Mouse (Mus musculus) midbrain, embryonic 16.5 days (tissue): ENCODE measurements around the gene Qtrt1. TPM values are rescaled to one million over a fixed set of nuclear protein-coding genes. Genes with fewer than 3 reads are reported as not detected.

ENCODE experiments used
- ATAC-seq: fragments of 200-750 bp; cut with Nextera tagmentation; 2 replicates; pipeline ENCODE4 v1.8.0; 2017; ENCODE audit warnings: moderate TSS enrichment
- H3K27ac ChIP-seq: fragments of 300-500 bp; sonication (generic); 2 replicates; pipeline ENCODE4 v1.5.1; 2014; ENCODE audit warnings: mild to moderate bottlenecking, low read length, mixed read lengths
- H3K27me3 ChIP-seq: fragments of 300-500 bp; sonication (generic); 2 replicates; pipeline ENCODE4 v1.6.1; 2014; ENCODE audit warnings: low read depth, low read length, mixed read lengths; ENCODE audit not compliant: control insufficient read depth, insufficient read depth
- H3K36me3 ChIP-seq: fragments of 300-500 bp; sonication (generic); 2 replicates; pipeline ENCODE4 v1.6.1; 2014; ENCODE audit warnings: mild to moderate bottlenecking, low read length, moderate library complexity, mixed read lengths; ENCODE audit not compliant: control insufficient read depth, insufficient read depth
- H3K4me1 ChIP-seq: fragments of 300-500 bp; sonication (generic); 2 replicates; pipeline ENCODE4 v1.6.1; 2014; ENCODE audit warnings: mild to moderate bottlenecking, low read length, mixed read lengths; ENCODE audit not compliant: control insufficient read depth, insufficient read depth
- H3K4me2 ChIP-seq: fragments of 300-500 bp; sonication (generic); 2 replicates; pipeline ENCODE4 v1.6.1; 2014; ENCODE audit warnings: mild to moderate bottlenecking, low read length, mixed read lengths
- H3K4me3 ChIP-seq: fragments of 300-500 bp; sonication (generic); 2 replicates; pipeline ENCODE4 v1.5.1; 2014; ENCODE audit warnings: low read depth, mild to moderate bottlenecking, low read length, moderate library complexity, mixed read lengths
- H3K9ac ChIP-seq: fragments of 300-500 bp; sonication (generic); 2 replicates; pipeline ENCODE4 v1.6.1; 2014; ENCODE audit warnings: low read depth, low read length, mixed read lengths
- H3K9me3 ChIP-seq: fragments of 300-500 bp; sonication (generic); replicated peaks from 2 replicates; pipeline ENCODE4 v1.6.1; 2014; ENCODE audit warnings: mild to moderate bottlenecking, low read length, mixed read lengths; ENCODE audit not compliant: control insufficient read depth, poor library complexity, severe bottlenecking
- WGBS: fragments of 180-500 bp; shearing (Covaris S2); extraction: QIAGEN DNeasy Blood & Tissue Kit; methylation state at CpG from one replicate; pipeline ENCODE4 v1.1.7; 2014; 5-methylcytosine and 5-hydroxymethylcytosine counted together
- polyA plus RNA-seq: library from polyadenylated mRNA; unstranded; fragments of >200 nt; fragmentation: Nextera tagmentation; extraction: Ambion mirVana; gene quantifications from 2 replicates; pipeline ENCODE4 v1.2.1, GENCODE M21; 2015

The Qtrt1 gene
- polyA plus RNA-seq, 1 experiment from 2014 or later = 54.0 TPM

DNA sequence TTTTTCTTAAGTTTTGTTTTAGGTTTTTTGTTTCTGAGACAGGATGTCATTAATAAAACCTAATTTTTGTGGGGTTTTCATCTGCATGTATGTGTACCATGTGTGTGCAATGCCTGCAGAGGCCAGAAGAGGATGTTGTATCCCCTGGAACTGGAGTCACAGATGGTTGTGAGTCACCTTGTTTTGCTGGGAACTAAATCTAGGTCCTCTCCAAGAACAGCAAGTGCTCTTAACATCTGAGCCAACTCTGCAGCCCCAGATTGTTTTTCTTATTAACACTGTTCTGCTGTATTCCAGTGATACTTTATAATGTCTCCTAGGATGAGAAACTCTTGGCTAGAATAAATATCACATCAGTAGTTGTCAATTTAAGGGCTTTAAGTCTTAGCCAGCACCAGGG, 30.8 kb upstream of the Qtrt1 start:
- no peaks in the 10 kb centered on the region for H3K36me3 ChIP-seq
- H3K4me1 ChIP-seq = peaks cover 19% of the 10 kb centered on the region
- H3K9ac ChIP-seq = no peak overlapping the region
- no peak overlapping the region for H3K4me3 ChIP-seq
- ATAC-seq = no peak
- H3K9me3 ChIP-seq = no peaks in the 10 kb centered on the region
- H3K4me2 ChIP-seq = no peak overlapping the region
- H3K27me3 ChIP-seq = no peaks in the 10 kb centered on the region
- no peak overlapping the region for H3K27ac ChIP-seq

DNA sequence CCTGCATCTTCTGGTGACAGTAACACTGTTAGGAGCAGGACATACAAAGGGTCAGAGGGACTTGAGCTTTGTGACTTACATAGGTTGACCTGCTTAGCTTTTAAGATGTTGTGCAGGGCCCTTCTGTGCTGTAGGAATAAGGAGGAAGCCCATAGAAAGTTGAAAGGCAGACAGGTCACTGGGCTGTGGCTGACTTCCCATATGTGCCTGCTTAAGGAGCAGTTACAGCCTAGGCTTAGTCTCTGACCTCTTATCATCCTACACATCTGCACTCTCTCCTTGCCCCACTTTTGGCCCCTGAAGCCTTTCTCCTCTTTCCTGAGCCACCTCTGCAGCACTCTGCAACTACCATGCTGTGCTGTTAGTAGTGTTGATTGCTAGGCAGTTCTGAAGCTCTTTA, 27.7 kb upstream of the Qtrt1 start:
- H3K27ac ChIP-seq = no peak overlapping the region
- peaks cover 9% of the 10 kb centered on the region for H3K4me1 ChIP-seq
- no peaks in the 10 kb centered on the region for H3K27me3 ChIP-seq
- 0 out of 2 replicates have a peak, but pooled peaks cover under 1% of the 10 kb centered on the region for H3K36me3 ChIP-seq
- H3K4me2 ChIP-seq = no peak overlapping the region
- no peaks in the 10 kb centered on the region for H3K9me3 ChIP-seq
- ATAC-seq = no peak
- H3K4me3 ChIP-seq = no peak overlapping the region
- no peak overlapping the region for H3K9ac ChIP-seq

DNA sequence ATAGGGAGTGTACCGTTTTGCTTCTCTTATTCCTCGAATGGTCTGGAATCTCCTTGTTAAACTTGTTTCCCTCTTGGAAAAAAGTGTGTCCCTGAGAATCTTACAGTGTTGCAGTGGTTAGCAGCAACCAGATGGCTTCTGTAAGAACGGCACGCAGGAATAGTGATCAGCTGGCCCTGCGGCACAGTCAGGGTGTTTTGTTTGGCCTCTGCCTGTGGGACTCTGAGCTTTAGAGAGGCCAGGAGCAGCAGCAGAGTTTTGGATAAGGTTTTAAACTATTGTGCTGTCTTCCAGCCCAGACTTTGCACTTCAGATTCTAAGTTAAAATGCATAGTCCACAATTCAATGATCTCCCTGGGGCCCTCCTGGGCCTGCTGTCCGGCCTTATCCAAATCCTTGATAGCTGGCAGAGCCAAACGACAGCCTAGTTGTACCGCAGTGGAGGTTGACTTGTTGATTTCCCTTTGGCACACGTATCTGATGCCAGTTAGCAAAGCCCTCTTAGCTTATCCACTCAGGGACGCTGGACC, 18.9 kb upstream of the Qtrt1 start:
- 88% methylated on average over 10 of the region's 10 CpGs for WGBS
- H3K4me3 ChIP-seq = no peak overlapping the region
- ATAC-seq = no peak
- H3K36me3 ChIP-seq = peaks cover 52% of the 10 kb centered on the region
- no peaks in the 10 kb centered on the region for H3K27me3 ChIP-seq
- no peaks in the 10 kb centered on the region for H3K9me3 ChIP-seq
- no peak overlapping the region for H3K27ac ChIP-seq
- H3K4me1 ChIP-seq = no peaks in the 10 kb centered on the region
- no peak overlapping the region for H3K9ac ChIP-seq
- no peak overlapping the region for H3K4me2 ChIP-seq

DNA sequence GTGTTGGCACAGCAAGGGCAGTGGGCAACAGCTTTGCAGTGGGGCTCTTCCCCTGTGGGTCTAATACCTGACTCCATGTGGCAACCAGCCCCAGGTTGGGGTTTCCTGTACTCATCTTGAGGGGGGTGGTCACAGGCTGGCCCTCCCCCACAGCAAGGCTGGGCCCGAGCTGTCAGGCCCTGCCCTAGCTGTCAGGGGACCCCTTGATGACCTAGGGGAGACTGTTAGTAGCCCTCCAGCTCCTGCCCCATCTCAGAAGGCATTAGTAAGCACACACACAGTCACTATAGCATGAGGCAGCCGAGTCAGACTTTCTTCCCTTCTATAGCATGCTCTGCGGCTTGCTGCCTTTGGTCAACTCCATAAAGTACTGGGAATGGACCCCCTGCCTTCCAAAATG, 15.9 kb upstream of the Qtrt1 start:
- Histone ChIP-seq H3K27ac (no peak overlapping the region), H3K9ac (no peak overlapping the region), H3K4me1 (no peaks in the 10 kb centered on the region), H3K36me3 (peaks cover 62% of the 10 kb centered on the region), H3K27me3 (no peaks in the 10 kb centered on the region), H3K9me3 (no peaks in the 10 kb centered on the region), H3K4me2 (no peak overlapping the region), H3K4me3 (no peak overlapping the region)
- no peak for ATAC-seq
- 89% methylated on average over 3 of the region's 3 CpGs for WGBS

DNA sequence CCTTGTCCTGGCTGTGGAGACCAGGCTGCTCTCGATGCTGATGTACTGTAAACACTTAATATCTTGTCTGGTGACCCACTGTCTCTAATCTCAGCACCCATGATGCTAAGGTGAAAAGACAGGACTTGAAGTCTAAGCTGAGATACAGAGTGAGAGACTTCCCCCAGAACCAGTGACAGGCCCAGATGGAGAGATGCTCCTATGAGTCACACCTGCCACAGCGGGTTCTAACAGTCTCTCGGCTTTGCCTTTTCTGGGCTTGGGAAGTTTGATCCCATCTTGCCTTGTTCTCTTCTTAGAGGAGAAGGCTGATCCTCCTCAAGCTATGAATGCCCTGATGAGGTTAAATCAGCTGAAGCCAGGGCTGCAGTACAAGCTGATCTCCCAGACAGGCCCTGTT, 14.5 kb upstream of the Qtrt1 start:
- no peak overlapping the region for H3K4me2 ChIP-seq
- H3K4me3 ChIP-seq = no peak overlapping the region
- no peaks in the 10 kb centered on the region for H3K4me1 ChIP-seq
- H3K9ac ChIP-seq = no peak overlapping the region
- no peak overlapping the region for H3K27ac ChIP-seq
- 95% methylated on average over 3 of the region's 3 CpGs for WGBS
- no peaks in the 10 kb centered on the region for H3K9me3 ChIP-seq
- H3K36me3 ChIP-seq = peaks cover 61% of the 10 kb centered on the region
- H3K27me3 ChIP-seq = no peaks in the 10 kb centered on the region
- no peak for ATAC-seq

DNA sequence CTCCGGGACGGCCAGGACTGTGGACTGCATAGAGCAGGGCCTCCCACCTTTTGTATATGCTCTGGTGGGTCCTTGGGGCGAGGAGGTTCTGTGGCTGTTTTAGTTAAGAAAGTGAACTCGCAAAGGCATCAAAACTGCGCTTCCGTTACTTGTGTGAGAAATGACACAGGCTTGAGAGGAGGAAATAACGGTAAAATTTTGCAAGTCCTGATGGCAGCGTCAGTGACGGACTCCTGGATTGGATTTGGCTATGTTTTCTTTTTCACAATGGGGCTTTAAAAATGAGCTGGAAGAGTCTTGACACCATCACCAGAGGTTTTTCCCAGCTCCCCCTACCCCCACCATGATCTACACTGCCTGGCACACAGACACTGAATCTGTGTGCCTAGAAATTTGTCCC, 10.6 kb upstream of the Qtrt1 start:
- no peak for ATAC-seq
- 94% methylated on average over 9 of the region's 9 CpGs for WGBS
- H3K36me3 ChIP-seq = peaks cover 55% of the 10 kb centered on the region
- H3K27me3 ChIP-seq = no peaks in the 10 kb centered on the region
- no peaks in the 10 kb centered on the region for H3K4me1 ChIP-seq
- H3K27ac ChIP-seq = no peak overlapping the region
- H3K4me2 ChIP-seq = no peak overlapping the region
- H3K4me3 ChIP-seq = no peak overlapping the region
- no peaks in the 10 kb centered on the region for H3K9me3 ChIP-seq
- no peak overlapping the region for H3K9ac ChIP-seq

DNA sequence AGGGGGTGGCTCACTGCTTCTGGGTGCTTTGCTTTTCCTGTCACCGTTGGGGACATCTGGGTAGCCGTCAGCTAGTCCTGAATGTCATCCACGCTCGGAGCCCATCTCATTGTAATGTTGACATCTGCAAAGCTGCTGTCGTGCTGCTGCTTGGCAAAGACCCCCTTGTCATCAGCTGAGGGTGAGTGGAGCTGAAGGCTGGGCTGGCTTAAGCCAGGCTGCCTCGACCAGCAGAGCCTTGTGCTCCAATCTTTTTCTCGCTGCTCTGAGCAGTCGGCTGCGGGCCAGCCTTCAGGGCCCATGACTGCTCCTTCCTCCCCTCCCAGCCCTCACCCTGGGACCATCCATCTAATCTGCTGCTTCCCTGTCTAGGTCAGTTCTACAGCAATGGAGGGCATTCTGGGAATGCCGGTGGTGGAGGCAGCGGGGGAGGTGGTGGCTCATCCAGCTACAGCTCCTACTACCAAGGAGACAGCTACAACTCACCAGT, 8.8 kb upstream of the Qtrt1 start:
- no peak overlapping the region for H3K27ac ChIP-seq
- ATAC-seq = no peak
- H3K27me3 ChIP-seq = no peaks in the 10 kb centered on the region

DNA sequence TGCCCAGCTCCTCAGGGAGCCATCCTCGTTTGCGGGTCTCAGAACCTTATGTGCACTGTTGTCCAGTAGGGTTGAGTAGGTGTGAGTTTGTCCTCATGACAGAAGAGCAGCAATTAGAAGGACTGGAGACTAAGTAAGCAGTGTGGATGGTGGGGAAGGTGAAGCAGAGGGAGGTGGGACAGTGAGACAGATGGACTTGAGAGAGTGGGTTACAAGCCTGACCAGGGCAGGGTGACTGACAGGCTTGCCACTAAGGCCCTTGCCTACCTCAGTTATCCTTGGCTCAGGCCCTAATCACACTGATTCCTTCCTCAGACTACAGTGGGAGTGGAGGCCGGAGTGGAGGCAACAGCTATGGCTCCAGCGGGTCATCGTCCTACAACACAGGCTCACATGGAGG, 7.9 kb upstream of the Qtrt1 start:
- Histone ChIP-seq H3K4me1 (no peaks in the 10 kb centered on the region; the same call in 1 of the 2 replicates), H3K4me2 (no peak overlapping the region), H3K9me3 (no peaks in the 10 kb centered on the region), H3K27ac (no peak overlapping the region), H3K27me3 (no peaks in the 10 kb centered on the region), H3K9ac (no peak overlapping the region), H3K36me3 (peaks cover 52% of the 10 kb centered on the region), H3K4me3 (no peak overlapping the region)
- ATAC-seq = no peak
- WGBS = 94% methylated on average over 5 of the region's 5 CpGs

More for the DNA sequence above, 8.8 kb upstream of the Qtrt1 start:
- no peak overlapping the region for H3K4me2 ChIP-seq
- H3K9me3 ChIP-seq = no peaks in the 10 kb centered on the region
- peaks cover 54% of the 10 kb centered on the region for H3K36me3 ChIP-seq
- no peak overlapping the region for H3K9ac ChIP-seq
- whole genome bisulfite sequencing = 91% methylated on average over 11 of the region's 11 CpGs
- no peak overlapping the region for H3K4me3 ChIP-seq
- no peaks in the 10 kb centered on the region for H3K4me1 ChIP-seq

DNA sequence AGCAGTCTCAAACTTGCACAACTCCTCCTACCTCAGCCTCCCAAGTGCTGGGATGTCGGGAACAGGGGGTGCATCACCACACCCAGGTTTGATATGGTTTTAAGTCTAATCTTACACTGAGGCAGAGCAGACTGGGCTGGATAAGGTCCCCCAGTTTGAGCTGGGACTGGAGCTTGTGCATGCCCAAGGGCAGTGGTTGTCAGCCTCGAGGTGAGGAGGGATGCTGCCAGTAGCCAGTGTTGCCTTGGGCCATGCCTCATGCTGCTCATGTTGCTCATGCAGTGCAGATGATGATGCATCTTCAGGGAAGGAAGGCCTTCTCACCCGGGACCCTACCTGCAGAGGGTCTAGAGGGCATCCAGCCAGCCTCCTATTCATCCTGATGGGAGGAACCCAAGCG, 6.1 kb upstream of the Qtrt1 start:
- peaks cover 38% of the 10 kb centered on the region for H3K36me3 ChIP-seq
- H3K4me3 ChIP-seq = no peak overlapping the region

More for the DNA sequence above, 6.1 kb upstream of the Qtrt1 start:
- Histone ChIP-seq H3K27ac (no peak overlapping the region), H3K4me1 (peaks cover 2% of the 10 kb centered on the region; the same call in 1 of the 2 replicates), H3K27me3 (no peaks in the 10 kb centered on the region), H3K9me3 (no peaks in the 10 kb centered on the region), H3K4me2 (no peak overlapping the region), H3K9ac (no peak overlapping the region)
- 85% methylated on average over 4 of the region's 4 CpGs for WGBS
- ATAC-seq = no peak
